Mouse (Mus musculus) spleen, postnatal 36 days (tissue): ENCODE measurements at regions not wholly inside any gene's neighbourhood (a gene's known extent, or its start where the extent isn't known, plus 50 kb on each side); places are given as distances from the start of the nearest gene placed in this dataset.

ENCODE experiments used
- DNase-seq, 2 experiments: peaks; one replicate each; pipeline ENCODE4 v3.0.0; 2022; ENCODE audit warnings: low spot score in 2 of 2, mixed read lengths in 1 of 2

- no peak for DNase-seq
Observed at GRCm38 (mm10) chr5:119739386-119739785, 68.9 kb downstream of the Tbx3 start.

DNA sequence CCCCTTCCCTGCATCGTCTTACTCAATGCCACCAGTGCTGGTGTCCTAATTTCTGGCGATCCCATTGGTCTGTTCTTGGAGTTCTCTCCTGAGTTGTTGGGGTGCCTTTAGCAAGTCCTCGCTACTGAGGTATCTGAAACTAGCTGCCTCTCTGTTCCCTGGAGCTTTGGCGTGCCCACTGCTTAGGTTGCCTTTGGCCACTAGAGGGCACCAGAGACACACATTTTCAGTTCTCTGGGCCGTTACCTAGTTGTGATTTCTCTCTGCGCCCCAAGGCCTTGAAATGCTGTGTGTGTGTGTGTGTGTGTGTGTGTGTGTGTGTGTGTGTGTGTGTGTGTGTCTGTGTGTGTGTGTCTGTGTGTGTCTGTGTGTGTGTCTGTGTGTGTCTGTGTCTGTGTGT lies 70.6 kb downstream of the Tbx3 start:
- DNase-seq: peak in 1 of 2 experiments; percentile 6

GRCm38 (mm10) chr5:119743733-119744132 lies 73.3 kb downstream of the Tbx3 start:
- DNase-seq: no peak

DNA sequence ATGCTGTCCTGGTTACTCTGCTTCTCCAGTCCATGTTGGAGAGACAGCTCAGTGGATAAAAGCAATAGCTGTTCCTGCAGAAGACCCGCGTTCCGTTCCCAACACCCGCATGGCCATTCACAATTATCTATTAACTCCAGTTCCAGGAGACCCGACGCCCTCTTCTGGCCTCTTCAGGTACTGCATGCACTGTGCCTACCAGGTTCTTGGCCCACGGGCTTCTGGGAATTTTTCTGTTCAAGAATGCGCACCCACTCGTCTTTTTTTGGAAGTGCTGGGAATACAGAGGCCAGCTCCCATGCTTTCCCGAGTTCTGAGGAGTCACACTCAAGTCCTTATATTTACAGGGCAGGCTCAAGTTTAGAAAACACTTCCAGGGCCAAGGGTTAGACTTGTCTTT lies 76.6 kb downstream of the Tbx3 start:
- no peak for DNase-seq

DNA sequence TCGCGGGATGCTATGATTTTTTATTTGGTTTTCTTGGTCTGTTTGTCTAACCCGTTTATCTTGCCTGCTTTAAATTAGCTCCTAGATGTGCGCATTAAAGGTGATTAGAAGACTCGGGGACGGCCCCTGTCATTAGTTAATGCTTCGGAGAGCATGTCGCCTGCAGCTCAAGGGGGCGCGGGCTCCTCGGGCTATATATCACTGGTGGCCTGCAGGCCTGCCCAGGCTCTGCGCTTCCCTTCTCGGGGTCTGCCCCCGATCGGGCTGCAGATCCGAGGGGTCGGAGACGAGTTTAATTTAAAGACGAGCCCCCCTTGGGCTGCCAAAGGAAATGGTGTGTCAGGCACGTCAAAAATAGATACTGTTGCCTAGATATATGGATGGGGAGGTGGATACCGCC lies 78.2 kb downstream of the Tbx3 start:
- no peak for DNase-seq

- no peak for DNase-seq
Observed at GRCm38 (mm10) chr5:119749153-119749552, 78.7 kb downstream of the Tbx3 start.

GRCm38 (mm10) chr5:119755782-119756181 lies 76.7 kb upstream of the Tbx5 start:
- no peak for DNase-seq

GRCm38 (mm10) chr5:119758880-119759279 lies 73.6 kb upstream of the Tbx5 start:
- DNase-seq: no peak

- DNase-seq: no peak
Observed at GRCm38 (mm10) chr5:119762102-119762501, 70.4 kb upstream of the Tbx5 start.

GRCm38 (mm10) chr5:119763337-119763736 lies 69.1 kb upstream of the Tbx5 start:
- no peak for DNase-seq

DNA sequence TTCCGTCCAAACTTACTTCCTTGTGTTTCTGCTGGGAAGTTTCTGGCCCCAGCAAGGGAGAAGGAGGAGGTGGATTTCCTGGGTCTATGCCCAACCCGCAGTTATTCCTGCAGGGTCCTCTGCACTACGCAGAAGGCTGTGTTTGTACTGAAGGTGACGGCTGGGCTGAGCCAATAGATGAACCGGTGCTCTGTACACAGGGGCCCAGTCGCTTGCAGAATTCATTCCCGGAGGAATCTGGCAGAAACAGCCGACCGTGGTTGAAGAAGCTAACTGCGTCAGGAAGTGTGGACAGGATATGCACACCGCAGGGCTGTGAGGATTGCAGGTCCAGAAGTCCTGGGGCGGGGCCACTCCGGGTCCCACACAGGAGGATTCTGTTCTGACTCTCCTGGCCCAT lies 66.1 kb upstream of the Tbx5 start:
- DNase-seq: no peak

GRCm38 (mm10) chr5:119770951-119771350 lies 61.5 kb upstream of the Tbx5 start:
- DNase-seq: no peak

DNA sequence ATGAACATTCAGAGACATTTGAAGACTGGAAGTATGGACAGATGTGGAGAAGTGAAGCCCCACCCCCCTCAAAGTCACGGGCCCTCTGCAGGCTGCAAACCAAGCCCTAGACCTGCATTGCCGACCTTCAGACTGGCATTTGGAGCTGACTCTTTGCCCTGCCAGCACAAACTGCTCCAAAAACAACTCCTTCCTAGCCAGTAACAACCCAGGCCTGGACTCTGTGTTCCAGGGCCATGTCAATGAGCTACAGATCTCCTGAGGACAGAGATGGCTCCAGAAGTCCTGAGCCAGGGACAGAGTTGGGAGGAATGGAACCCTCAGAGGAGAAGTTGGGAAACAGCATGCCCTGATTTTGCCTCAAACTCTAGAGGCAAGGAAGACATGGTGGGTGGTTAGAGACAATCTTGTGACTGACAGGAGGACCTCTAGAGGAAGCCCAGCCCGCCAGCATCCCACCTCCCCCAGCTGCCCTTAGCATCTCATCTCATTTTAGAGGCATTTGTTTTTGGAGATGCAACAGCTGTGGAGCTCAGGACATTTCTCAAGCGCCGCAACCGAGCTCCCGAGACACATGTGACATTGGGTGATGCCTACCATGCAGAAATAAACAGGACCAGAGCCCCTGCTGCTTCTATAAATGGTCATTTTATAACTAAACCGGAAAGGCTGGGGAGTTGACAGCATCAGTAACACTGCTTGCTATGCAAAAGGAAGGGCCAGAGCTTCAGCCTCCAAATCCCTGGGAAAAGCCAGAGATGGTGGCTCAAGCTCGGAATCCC lies 56.2 kb upstream of the Tbx5 start:
- DNase-seq: no peak

GRCm38 (mm10) chr5:119777836-119778235 lies 54.6 kb upstream of the Tbx5 start:
- no peak for DNase-seq

DNA sequence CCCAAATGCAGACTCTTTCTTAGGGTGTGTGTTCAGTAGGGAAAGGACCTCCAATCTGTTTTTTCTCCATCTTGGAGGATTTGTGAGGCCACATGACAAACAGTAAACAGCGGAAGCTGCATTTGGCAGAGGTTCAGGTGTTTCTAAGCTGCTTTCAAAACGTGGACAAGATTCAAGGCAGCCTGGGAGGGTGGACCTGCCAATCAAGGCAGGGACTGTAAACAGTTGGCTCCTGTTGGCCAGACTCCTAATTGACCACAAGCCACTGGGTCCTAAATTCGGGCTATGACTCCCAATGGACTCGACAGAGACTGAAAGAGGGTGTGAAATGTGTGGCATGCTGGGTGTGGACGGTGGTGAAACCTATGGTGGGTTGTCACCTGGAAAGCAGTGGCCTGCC lies 51.1 kb upstream of the Tbx5 start:
- DNase-seq: no peak
